Mouse (Mus musculus) brown adipose tissue, adult 24 weeks (tissue): ENCODE data around the gene Mroh3. TPM values are rescaled to one million over a fixed set of nuclear protein-coding genes. Genes with fewer than 3 reads are reported as not detected.
A peak's percentile ranks its signal among the peaks of the same experiment; 100 is the strongest.

Experiments
- H3K27ac ChIP-seq: fragments of 200-500 bp; replicated peaks from 2 replicates; pipeline ENCODE4 v1.5.1; 2012; ENCODE audit warnings: low read depth, mild to moderate bottlenecking, low read length
- H3K4me1 ChIP-seq: fragments of 200-500 bp; 2 replicates; pipeline ENCODE4 v1.6.1; 2012; ENCODE audit warnings: low read length, mixed read lengths; ENCODE audit not compliant: control insufficient read depth, insufficient read depth, insufficient read length
- H3K4me3 ChIP-seq: fragments of 200-500 bp; 2 replicates; pipeline ENCODE4 v1.5.1; 2012; ENCODE audit warnings: low read depth, mild to moderate bottlenecking, low read length, moderate library complexity; ENCODE audit not compliant: insufficient read depth
- polyA plus RNA-seq: library from polyadenylated mRNA; stranded (reverse); fragments of >200 nt; gene quantifications from 2 replicates; pipeline ENCODE4 v1.2.4, GENCODE M21; 2012; ENCODE audit not compliant: missing spikeins, insufficient read depth, insufficient read length

The Mroh3 gene
- polyA plus RNA-seq, 1 experiment: not detected

- Histone ChIP-seq H3K4me3 (peak overlapping the region; percentile 65), H3K27ac (no peak overlapping the region), H3K4me1 (peaks cover 2% of the 10 kb centered on the region; the same call in 1 of the 2 replicates)
These were observed 80.0 kb downstream of the Mroh3 start for GRCm38 (mm10) chr1:136132386-136133201.

Other genes with a start within 250 kb of the Mroh3 start
- gene Igfn1, start 206.5 kb downstream of the Mroh3 start, polyA plus RNA-seq: not detected in 2 replicates
- gene Tmem9, start 204.7 kb downstream of the Mroh3 start, polyA plus RNA-seq: 20.0 and 26.3 TPM in 2 replicates
- not detected in 2 replicates for gene Ascl5, start 162.0 kb downstream of the Mroh3 start, polyA plus RNA-seq
- gene Cacna1s, start 160.1 kb downstream of the Mroh3 start, polyA plus RNA-seq: 3.4 and 11.1 TPM in 2 replicates
- gene Kif21b, start 81.4 kb downstream of the Mroh3 start, polyA plus RNA-seq: 1.3 TPM in 2 replicates
- gene Inava, start 21.4 kb upstream of the Mroh3 start, polyA plus RNA-seq: not detected in 2 replicates
- gene Gpr25, start 48.0 kb upstream of the Mroh3 start, polyA plus RNA-seq: not detected in 2 replicates
- gene Camsap2, start 133.3 kb upstream of the Mroh3 start, polyA plus RNA-seq: 23.2 and 27.0 TPM in 2 replicates
- 16.5 and 17.6 TPM in 2 replicates for gene Ddx59, start 202.4 kb upstream of the Mroh3 start, polyA plus RNA-seq